Comparison of ENCODE assay signal across 8 mouse cellular contexts in the genomic region with DNA sequence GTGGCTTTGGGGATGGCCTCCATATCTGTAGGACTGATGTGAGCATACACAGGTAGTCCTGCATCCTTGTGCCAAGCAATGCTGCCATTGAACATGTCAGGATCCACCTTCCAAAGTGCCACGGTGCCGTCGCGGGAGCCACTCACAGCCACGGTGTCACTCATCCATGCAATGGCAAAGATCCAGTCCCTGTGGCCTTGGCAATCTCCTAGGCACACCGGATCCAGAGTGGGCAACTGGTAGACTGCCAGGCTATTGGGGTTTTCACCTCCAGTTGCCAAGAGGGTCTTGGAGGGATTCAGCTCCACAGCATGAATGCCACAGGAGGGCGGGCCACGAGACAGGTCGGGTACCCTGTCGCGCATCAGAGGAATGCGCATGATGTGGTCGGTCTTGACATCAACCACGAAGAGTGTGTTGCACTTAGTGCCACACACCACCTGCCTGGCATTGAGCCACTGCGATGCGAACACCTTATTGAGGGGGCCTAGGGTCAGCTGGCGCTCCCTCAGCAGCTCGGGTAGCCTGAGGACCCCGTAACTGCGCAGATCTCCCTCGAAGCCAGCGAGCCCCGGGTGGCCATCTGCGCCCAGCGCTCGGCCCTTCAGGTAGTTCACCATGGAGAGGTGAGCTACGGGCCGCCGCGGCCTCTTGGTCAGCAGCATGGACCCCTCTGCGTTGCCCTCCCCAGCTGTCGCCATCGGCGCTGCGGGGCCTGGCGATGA. TPM values are rescaled to one million over a fixed set of nuclear protein-coding genes. Genes with fewer than 3 reads are reported as not detected.
DNase-seq lines count a peak whose midpoint lies in the region; ATAC-seq lines count a peak whose summit lies in the region.

No protein-coding gene starts in this region.

- peak; percentile 0 for DNase-seq in embryo, embryonic 9.5 days (ENCODE audit: extremely low spot score)
- no peak for DNase-seq in hindbrain, embryonic 11.5 days (ENCODE audit: low spot score)
- no peak for DNase-seq in liver, embryonic 13.5 days
- peak; percentile 37 for DNase-seq in testis, postnatal 10 days (ENCODE audit: low spot score)
- no peak for DNase-seq in spleen, postnatal 36 days (ENCODE audit: low spot score in 2 of 2)
- no peak for DNase-seq in ovary, postnatal 14 days (ENCODE audit: low spot score)

- peaks cover 9% of the 10 kb centered on the region; the same call in 1 of the 2 replicates for H3K4me1 ChIP-seq in megakaryocyte, embryonic 14.5 days
- H3K4me1 ChIP-seq in hindbrain, embryonic 11.5 days (replicated peaks; ENCODE audit: control insufficient read depth, insufficient read depth, low read length): no peaks in the 10 kb centered on the region
- 0 out of 2 replicates have a peak, but pooled peaks cover 3% of the 10 kb centered on the region for H3K4me1 ChIP-seq in liver, embryonic 13.5 days (replicated peaks)

- H3K4me3 ChIP-seq in megakaryocyte, embryonic 14.5 days (replicated peaks): peak overlapping the region; percentile 83
- H3K4me3 ChIP-seq in hindbrain, embryonic 11.5 days (ENCODE audit: low read depth, low read length): peak overlapping the region; percentile 42
- H3K4me3 ChIP-seq in liver, embryonic 13.5 days (replicated peaks): peak overlapping the region; percentile 49

- H3K9ac ChIP-seq in hindbrain, embryonic 11.5 days (ENCODE audit: low read depth, low read length): peak overlapping the region; percentile 56
- H3K9ac ChIP-seq in liver, embryonic 13.5 days: peak overlapping the region; percentile 52

- no peak for ATAC-seq in megakaryocyte, adult 5-6 weeks (ENCODE audit: poor library complexity, severe bottlenecking)
- ATAC-seq in hindbrain, embryonic 11.5 days (ENCODE audit: low FRiP score): peak; percentile 4
- ATAC-seq in liver, embryonic 13.5 days (ENCODE audit: low read depth): no peak

- peaks cover 20% of the 10 kb centered on the region for H3K9me3 ChIP-seq in megakaryocyte, embryonic 14.5 days
- no peaks in the 10 kb centered on the region for H3K9me3 ChIP-seq in hindbrain, embryonic 11.5 days (ENCODE audit: control insufficient read depth, low read length)
- no peaks in the 10 kb centered on the region for H3K9me3 ChIP-seq in liver, embryonic 13.5 days (replicated peaks)

- H3K27me3 ChIP-seq in megakaryocyte, embryonic 14.5 days (replicated peaks): peaks cover 19% of the 10 kb centered on the region
- no peaks in the 10 kb centered on the region for H3K27me3 ChIP-seq in hindbrain, embryonic 11.5 days (ENCODE audit: control insufficient read depth, insufficient read depth, low read length)
- H3K27me3 ChIP-seq in liver, embryonic 13.5 days: no peaks in the 10 kb centered on the region

- H3K36me3 ChIP-seq in megakaryocyte, embryonic 14.5 days (replicated peaks; ENCODE audit: low read length): no peaks in the 10 kb centered on the region
- no peaks in the 10 kb centered on the region for H3K36me3 ChIP-seq in hindbrain, embryonic 11.5 days (ENCODE audit: control insufficient read depth, insufficient read depth, low read length)
- no peaks in the 10 kb centered on the region for H3K36me3 ChIP-seq in liver, embryonic 13.5 days

- peak overlapping the region; percentile 35 for H3K4me2 ChIP-seq in hindbrain, embryonic 11.5 days (replicated peaks; ENCODE audit: low read depth, low read length)
- H3K4me2 ChIP-seq in liver, embryonic 13.5 days: peak overlapping the region; percentile 68

- WGBS in hindbrain, embryonic 11.5 days: 43% methylated on average over 36 of the region's 36 CpGs
- WGBS in liver, embryonic 13.5 days (ENCODE audit: insufficient replicate concordance): 39% methylated on average over 35 of the region's 36 CpGs

- no peak overlapping the region for H3K27ac ChIP-seq in hindbrain, embryonic 11.5 days (ENCODE audit: low read depth, low read length)
- no peak overlapping the region for H3K27ac ChIP-seq in liver, embryonic 13.5 days

RNA-seq across cellular contexts. Expression of gene Dcaf12l1, which starts 0.8 kb away (rescaled TPM):
- not detected in 2 replicates for polyA plus RNA-seq in megakaryocyte, embryonic 14.5 days (2012; ENCODE audit: insufficient read depth, low replicate concordance)
- total RNA-seq in megakaryocyte, adult 5-6 weeks (2015): not detected in 2 replicates
- 0.07 TPM in 1 of 2 replicates, not detected in the other for total RNA-seq in megakaryocyte, adult 5-6 weeks (2017)
- polyA plus RNA-seq in hindbrain, embryonic 11.5 days (2014; fragmentation: Nextera tagmentation; extraction: Ambion mirVana): 6.7 and 7.2 TPM in 2 replicates
- polyA plus RNA-seq in liver, embryonic 13.5 days (2015; fragmentation: Nextera tagmentation; extraction: Ambion mirVana): 1.3 and 1.5 TPM in 2 replicates

Comparison
In these comparisons a context has a peak if more than half of its experiments do, and no peak if none do; other contexts are left out.
1. DNase-seq: peak in embryo, embryonic 9.5 days (single experiment) and testis, postnatal 10 days (single experiment); none in hindbrain, embryonic 11.5 days (single experiment), liver, embryonic 13.5 days (single experiment), spleen, postnatal 36 days (0 of 2) and ovary, postnatal 14 days (single experiment).
2. Peak in every context shown above with its lines, with median percentiles within 50 percentile points of each other: H3K4me3 ChIP-seq.